Mouse (Mus musculus) right cerebral cortex, adult 2 months (tissue): ENCODE results near the gene Fxyd7.

ENCODE experiments used
- DNase-seq, 2 experiments: peaks; one replicate each; pipeline ENCODE4 v3.0.0; 2021 to 2022; ENCODE audit warnings: low spot score in 2 of 2

Fxyd7 gene

GRCm38 (mm10) chr7:31076492-31076891 lies 25.2 kb upstream of the Fxyd7 start, which contains the start of gene Fxyd3:
Gene Fxyd3, minus strand, starts transcription at chr7:31076704.
- DNase-seq, result no peak

DNA sequence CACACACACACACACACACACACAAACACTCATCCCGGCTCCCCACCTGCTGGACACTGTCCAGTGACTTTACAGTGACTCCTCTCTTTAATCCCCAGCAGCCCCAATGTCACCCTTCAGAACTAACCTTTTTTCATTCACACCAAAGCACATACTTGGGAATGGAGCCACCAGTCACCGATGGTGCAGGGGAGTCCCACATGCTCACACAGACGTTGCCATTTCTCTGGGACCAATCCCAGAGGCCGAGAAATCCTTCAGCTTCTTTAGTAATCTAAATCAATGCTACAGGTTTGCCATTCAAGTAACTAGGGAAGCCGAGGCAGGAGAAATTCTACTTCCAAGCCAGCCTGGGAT lies 23.4 kb upstream of the Fxyd7 start:
- DNase-seq, result no peak

GRCm38 (mm10) chr7:31074061-31074712 lies 22.9 kb upstream of the Fxyd7 start:
- no peak for DNase-seq

DNA sequence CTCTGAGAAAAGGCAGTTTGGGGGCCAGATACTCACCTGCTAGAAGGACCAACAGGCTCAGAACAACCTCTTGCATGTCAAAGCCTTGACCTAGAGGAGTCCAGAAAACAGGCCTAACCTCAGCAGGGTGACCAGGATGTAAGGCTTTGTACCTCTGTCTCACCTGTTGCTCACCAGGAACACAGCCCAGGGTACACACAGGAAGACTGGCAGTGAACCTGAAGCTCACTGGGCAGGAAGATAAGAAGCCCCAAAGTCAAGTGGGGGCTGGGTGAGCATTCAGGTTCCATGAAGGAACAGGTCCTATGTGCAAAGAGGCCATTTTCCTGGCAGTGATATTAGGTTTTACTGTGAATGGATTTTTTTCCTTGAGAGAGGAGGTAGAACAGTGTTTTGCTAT lies 22.3 kb upstream of the Fxyd7 start:
- DNase-seq, result no peak

- no peak for DNase-seq
Measured at GRCm38 (mm10) chr7:31072326-31072725, 21.1 kb upstream of the Fxyd7 start.

DNA sequence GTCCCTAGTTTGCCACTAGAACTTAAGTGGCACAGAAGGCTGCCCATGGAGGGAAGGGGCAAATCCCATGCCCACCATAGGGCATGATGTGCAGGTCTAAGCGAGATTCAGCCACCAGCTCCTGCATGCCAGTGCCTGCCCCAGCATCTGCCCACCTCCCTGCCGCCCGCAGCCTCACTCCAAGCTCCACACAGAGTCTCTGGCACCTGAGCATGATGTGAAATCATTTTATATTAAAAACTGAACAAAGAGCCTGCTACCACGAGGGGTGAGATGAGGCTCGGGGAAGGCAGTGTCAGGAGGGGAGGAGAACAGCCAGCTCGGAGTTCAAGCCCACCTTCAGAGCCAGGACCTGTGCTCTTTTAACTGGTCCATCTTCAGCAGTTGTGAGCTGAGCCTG lies 19.1 kb upstream of the Fxyd7 start:
- DNase-seq, result no peak

DNA sequence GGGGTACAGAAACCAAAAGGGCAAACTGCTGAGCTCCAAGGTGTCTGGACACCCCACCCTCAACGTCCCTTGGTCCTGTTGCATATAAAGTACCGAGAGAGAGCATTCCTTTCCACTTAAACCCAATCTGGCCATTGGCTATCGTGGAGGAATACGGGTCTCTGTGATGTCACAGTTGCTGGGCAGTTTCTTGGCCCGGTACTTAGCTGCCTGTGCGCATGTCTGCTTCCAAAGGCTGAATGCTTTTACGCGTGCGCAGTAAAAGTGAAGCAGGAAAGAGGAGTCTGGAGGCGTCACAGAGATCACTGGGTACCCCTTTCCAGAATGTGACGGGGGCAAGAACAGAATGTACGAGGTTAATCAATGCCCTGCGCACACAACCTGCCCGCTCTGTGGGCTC lies 18.2 kb upstream of the Fxyd7 start:
- no peak for DNase-seq

DNA sequence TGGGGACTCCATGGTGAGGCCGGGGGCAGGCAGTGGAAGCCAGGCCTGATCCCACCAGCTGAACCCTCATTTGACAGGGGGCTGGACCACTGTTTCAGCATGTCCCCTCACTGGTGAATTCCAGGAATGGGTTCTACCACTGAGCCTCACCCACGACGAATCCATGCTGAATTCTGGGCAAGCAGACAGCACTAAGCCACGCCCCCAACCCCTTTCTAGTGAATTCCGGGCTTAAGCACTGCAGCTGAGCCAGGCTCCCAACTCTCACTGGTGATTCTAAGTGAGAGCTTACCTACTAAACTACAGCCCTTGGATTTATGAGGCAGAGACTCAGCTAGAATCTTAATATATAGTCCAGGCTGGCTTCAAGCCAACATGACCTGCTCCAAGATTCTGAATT lies 16.6 kb upstream of the Fxyd7 start:
- no peak for DNase-seq

DNA sequence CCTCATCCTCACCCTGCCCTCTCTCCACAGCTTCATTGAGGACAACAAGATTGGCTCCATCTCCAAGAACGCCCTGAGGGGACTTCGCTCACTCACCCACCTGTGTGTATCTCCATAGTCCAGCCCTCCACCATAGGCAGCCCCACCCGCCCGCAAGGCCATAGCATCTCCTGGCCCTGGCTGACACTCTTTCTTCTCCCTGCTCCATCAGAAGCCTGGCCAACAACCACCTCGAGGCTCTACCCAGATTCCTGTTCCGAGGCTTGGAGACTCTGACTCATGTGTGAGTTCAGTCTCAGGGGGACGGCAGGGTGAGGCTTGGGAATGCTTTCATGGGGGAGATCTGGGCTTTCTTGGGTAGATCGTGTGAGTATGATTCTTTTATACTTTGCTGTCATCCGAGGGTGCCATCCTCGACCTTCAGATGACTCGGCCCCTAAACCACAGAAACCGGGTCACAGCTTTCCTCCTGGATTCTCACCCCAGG lies 11.8 kb upstream of the Fxyd7 start:
- no peak for DNase-seq

- DNase-seq, result no peak
Measured at GRCm38 (mm10) chr7:31060621-31061010, 9.3 kb upstream of the Fxyd7 start.

GRCm38 (mm10) chr7:31059919-31060620 lies 8.8 kb upstream of the Fxyd7 start:
- no peak for DNase-seq

GRCm38 (mm10) chr7:31059108-31059507 lies 7.8 kb upstream of the Fxyd7 start, which contains the start of gene Lgi4:
Gene Lgi4, plus strand, starts transcription at chr7:31059342.
- DNase-seq, result peak; percentile 74 to 88

- DNase-seq, result no peak
Measured at GRCm38 (mm10) chr7:31058211-31058610, 6.9 kb upstream of the Fxyd7 start.

DNA sequence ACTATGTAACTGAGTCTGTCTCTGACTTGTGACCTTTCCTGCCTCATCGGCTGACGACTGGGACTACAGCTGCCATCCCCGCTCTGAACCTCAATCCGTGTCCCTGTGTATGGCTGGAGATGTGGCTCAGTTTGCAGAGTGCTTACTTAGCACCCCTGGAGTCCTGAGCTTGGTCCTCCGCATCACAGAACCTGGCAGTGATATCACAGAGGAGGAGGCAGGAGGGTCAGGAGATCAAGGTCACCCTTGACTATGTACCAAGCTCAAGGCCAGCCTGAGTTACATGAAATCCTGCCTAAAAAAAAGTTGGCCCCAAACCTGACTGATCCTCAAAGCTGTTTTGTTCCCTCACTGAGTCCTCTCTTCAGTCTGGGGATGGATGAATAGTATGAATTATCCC lies 6.5 kb upstream of the Fxyd7 start:
- DNase-seq, result no peak

DNA sequence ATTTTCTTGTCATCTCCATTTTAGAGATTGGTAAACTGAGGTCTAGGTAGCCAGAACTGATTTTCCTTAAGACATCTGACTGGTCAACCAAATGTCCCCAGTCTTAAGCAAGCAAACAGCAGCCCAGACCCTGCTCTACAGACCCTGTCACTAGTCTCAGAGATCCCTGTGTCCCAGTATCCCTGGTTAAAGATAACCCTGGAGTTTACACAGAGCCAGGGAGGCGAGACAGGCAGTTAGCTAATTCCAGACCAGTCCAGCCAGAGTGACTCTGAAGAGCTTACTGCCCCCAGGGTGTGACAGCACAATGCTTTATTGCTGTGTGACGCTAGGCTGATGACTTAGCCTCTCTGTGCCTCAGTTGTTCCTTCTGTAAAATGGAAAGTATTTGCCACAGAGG lies 5.8 kb upstream of the Fxyd7 start, which contains the start of gene Fxyd1:
Gene Fxyd1 (minus strand): TSS at position 129 of the 400 bp plus-strand sequence.
- DNase-seq, result no peak

DNA sequence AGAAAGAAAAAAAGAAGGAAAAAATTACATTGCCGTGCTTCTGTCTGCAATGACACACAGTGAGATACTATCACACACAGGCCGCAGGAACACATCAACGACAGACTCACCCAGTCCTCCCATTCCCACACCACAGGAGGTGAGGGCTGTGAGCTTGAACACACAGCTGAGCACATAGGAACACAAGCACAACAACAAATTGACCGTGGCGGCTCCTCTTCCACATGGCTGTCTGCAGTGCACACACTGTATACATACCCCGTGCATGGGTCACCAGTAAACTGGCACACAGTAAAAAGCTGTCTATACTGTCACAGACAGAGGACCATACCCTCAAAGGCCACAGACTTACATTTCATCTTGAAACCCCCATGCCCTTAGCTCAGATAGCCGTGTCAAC lies 5.2 kb upstream of the Fxyd7 start:
- DNase-seq, result no peak

- DNase-seq, result no peak
Measured at GRCm38 (mm10) chr7:31055883-31056282, 4.6 kb upstream of the Fxyd7 start.

- no peak for DNase-seq
Measured at GRCm38 (mm10) chr7:31055354-31055824, 4.1 kb upstream of the Fxyd7 start.

DNA sequence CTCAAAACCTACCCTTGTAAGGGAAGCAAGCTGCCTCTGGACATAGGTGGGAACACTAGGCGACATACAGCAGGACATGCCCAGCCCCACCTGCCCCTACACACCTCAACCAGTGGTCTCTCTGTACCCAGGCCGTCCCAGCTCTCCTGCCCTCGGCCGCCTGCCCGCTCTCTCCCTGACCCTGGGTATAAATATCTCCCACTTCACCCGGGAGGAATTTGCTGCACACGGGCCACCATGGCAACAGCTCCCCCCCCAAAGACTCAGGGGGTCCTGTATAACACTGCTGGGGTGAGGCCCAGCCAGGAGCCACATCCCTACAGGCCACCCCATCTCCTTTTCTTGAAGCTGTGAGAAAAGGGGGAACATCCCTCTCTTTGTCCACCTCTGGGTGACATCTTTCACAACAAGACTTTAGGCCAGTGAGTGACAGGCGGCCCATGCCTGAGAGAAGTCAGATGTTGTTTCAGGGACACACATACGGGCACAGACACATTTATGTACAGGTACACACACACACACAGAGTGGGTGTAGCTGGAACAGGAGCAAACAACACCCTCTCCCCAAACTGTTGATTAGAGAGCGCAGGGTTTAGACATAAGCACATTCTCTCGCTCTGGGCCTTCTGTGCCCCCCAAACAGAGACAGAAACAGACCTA lies 3.5 kb upstream of the Fxyd7 start:
- DNase-seq, result no peak

GRCm38 (mm10) chr7:31053882-31054447 lies 2.7 kb upstream of the Fxyd7 start:
- no peak for DNase-seq

DNA sequence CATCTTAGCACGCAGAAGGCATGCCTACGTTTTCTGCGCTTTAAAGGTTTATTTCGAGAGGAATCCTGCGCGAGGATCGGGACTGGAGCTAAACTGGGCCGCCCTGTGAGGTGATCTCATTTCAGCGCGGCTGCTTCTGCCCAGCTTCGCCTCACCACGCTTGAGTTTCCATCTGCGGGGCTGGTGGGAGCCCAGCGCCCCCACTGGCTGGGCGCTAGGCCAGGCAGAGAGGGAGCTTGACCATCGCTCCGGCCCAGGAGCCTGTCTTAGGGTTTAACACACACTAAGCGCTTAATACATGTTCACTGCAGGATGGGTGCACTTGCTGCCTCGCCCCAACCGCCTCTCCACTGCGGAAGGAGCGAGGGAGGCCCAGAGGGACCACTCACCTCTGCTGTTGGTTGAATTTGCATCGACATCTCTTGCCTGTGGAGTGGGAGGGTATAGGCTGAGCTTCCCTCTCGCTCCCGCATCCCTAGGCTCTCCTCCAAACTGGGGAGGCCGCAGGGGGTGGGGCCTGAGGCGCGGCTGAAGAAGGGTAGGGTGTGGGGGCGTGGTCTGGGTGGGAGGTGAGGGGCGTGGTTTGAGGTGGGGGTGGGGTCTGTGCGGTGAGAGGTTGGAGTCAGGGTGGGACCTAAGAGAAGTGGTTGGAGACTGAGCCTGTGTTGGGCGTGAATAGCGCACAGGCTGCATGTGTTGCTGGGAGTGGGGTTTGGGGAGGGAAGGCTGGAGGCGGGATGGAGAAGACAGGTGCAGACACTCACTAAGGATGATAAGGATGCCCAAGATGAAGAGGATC lies 1.6 kb upstream of the Fxyd7 start:
- peak; percentile 77 to 80 for DNase-seq

GRCm38 (mm10) chr7:31052251-31052635 lies 976 bp upstream of the Fxyd7 start:
- DNase-seq, result no peak
